Mouse (Mus musculus) heart, embryonic 14.5 days (tissue): ENCODE measurements around the gene Nrde2. TPM values are rescaled to one million over a fixed set of nuclear protein-coding genes. Genes with fewer than 3 reads are reported as not detected.

Source experiments
- ATAC-seq: fragments of 200-750 bp; cut with Nextera tagmentation; 2 replicates; pipeline ENCODE4 v1.8.0; 2017; ENCODE audit warnings: low read depth, moderate TSS enrichment; ENCODE audit not compliant: insufficient number of reproducible peaks, insufficient read depth, low FRiP score
- H3K27ac ChIP-seq, 2 experiments: fragments of 200-500 bp in 1 of 2; fragments of 300-500 bp in 1 of 2; sonication (generic) in 1 of 2; replicated peaks in 1 of 2; 2 replicates each; pipeline ENCODE4 v1.5.1; 2012 to 2014; ENCODE audit warnings: low read depth in 2 of 2, low read length in 2 of 2, control low read depth in 1 of 2, mild to moderate bottlenecking in 1 of 2, mixed read lengths in 1 of 2; ENCODE audit not compliant: control insufficient read depth in 1 of 2, insufficient read depth in 1 of 2
- H3K27me3 ChIP-seq: fragments of 300-500 bp; sonication (generic); 2 replicates; pipeline ENCODE4 v1.6.1; 2014; ENCODE audit warnings: mild to moderate bottlenecking, low read length, control low read depth; ENCODE audit not compliant: control insufficient read depth, insufficient read depth
- H3K36me3 ChIP-seq: fragments of 300-500 bp; sonication (generic); 2 replicates; pipeline ENCODE4 v1.6.1; 2014; ENCODE audit warnings: mild to moderate bottlenecking, control low read depth, low read length, mixed read lengths; ENCODE audit not compliant: control insufficient read depth, insufficient read depth
- H3K4me1 ChIP-seq, 2 experiments: fragments of 200-500 bp in 1 of 2; fragments of 300-500 bp in 1 of 2; sonication (generic) in 1 of 2; 2 replicates each; pipeline ENCODE4 v1.6.1; 2012 to 2014; ENCODE audit warnings: low read length in 2 of 2, control low read depth in 1 of 2, mixed read lengths in 1 of 2; ENCODE audit not compliant: control insufficient read depth in 2 of 2, insufficient read depth in 2 of 2
- H3K4me2 ChIP-seq: fragments of 300-500 bp; sonication (generic); 2 replicates; pipeline ENCODE4 v1.6.1; 2014; ENCODE audit warnings: mild to moderate bottlenecking, low read length
- H3K4me3 ChIP-seq, 2 experiments: fragments of 200-500 bp in 1 of 2; fragments of 300-500 bp in 1 of 2; sonication (generic) in 1 of 2; 2 replicates each; pipeline ENCODE4 v1.5.1; 2012 to 2014; ENCODE audit warnings: low read length in 2 of 2, mild to moderate bottlenecking in 2 of 2, control low read depth in 1 of 2, low read depth in 1 of 2, moderate library complexity in 1 of 2; ENCODE audit not compliant: control insufficient read depth in 1 of 2, insufficient read depth in 1 of 2
- H3K9ac ChIP-seq: fragments of 300-500 bp; sonication (generic); 2 replicates; pipeline ENCODE4 v1.6.1; 2014; ENCODE audit warnings: mild to moderate bottlenecking, low read length
- H3K9me3 ChIP-seq: fragments of 300-500 bp; sonication (generic); 2 replicates; pipeline ENCODE4 v1.6.1; 2016; ENCODE audit warnings: low read length, control low read depth; ENCODE audit not compliant: control insufficient read depth
- WGBS: fragments of 180-500 bp; shearing (Covaris S2); extraction: QIAGEN DNeasy Blood & Tissue Kit; methylation state at CpG from one replicate; pipeline ENCODE4 v1.1.7; 2014; 5-methylcytosine and 5-hydroxymethylcytosine counted together
- polyA plus RNA-seq: library from polyadenylated mRNA; unstranded; fragments of >200 nt; fragmentation: Nextera tagmentation; extraction: Ambion mirVana; gene quantifications from 2 replicates; pipeline ENCODE4 v1.2.1, GENCODE M21; 2014

Nrde2 gene
- polyA plus RNA-seq, 1 experiment from 2014 or later, result 8.1 TPM

DNA sequence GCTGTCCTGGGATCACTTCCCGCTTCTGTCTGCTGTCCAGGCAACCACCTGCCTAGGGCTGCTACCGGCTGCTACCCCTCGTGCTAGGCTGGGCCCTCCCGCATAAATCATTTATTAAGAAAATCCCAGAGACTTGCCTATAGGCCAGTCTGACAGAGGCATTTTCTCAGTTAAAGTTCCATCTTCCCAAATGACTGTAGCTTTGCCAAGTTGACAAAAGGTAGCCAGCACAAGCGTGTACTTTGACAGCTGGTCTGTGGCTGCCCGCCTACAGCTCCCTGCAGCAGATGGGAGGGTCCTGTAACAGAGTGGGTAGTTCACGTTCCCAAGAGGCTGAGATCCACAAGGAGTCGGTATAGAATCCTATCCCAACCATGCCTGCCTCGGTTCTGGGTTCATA, 36.0 kb downstream of the Nrde2 start:
- Histone ChIP-seq H3K36me3 (peaks cover 86% of the 10 kb centered on the region), H3K4me3 (no peak overlapping the region), H3K27me3 (no peaks in the 10 kb centered on the region), H3K9ac (no peak overlapping the region), H3K4me2 (no peak overlapping the region), H3K27ac (no peak overlapping the region), H3K9me3 (no peaks in the 10 kb centered on the region), H3K4me1 (peaks cover 13 to 22% of the 10 kb centered on the region in 2 experiments)
- ATAC-seq, result no peak
- WGBS, result 89% methylated on average over 9 of the region's 9 CpGs

DNA sequence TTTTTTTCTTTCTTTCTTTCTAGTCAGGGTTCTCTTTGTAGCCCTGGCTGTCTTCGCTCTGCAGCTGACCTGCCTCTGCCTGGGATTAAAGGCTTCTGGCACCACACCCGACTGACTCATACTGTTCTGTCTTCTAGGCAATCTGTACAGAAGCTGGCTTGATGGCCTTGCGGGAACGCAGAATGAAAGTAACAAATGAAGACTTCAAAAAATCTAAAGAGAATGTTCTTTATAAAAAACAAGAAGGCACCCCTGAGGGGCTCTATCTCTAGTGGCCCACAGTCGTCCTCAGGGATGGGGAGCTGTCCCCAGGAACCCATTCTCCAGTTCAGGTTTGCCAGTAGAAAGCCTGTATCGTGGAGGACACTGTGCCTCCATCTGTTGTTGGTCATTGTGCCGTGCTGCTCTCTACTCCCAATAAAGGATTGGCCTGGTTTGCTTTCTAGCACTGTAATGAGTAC, 36.5 kb downstream of the Nrde2 start:
- no peaks in the 10 kb centered on the region for H3K27me3 ChIP-seq
- no peak overlapping the region for H3K4me3 ChIP-seq
- peaks cover 90% of the 10 kb centered on the region for H3K36me3 ChIP-seq
- peaks cover 7 to 17% of the 10 kb centered on the region in 2 experiments for H3K4me1 ChIP-seq
- H3K27ac ChIP-seq, result no peak overlapping the region
- no peak overlapping the region for H3K4me2 ChIP-seq
- WGBS, result 75% methylated on average over 7 of the region's 7 CpGs
- no peak for ATAC-seq
- no peak overlapping the region for H3K9ac ChIP-seq
- no peaks in the 10 kb centered on the region for H3K9me3 ChIP-seq

- 93% methylated on average over 5 of the region's 5 CpGs for WGBS
- Histone ChIP-seq H3K36me3 (peaks cover 93% of the 10 kb centered on the region), H3K4me1 (peaks cover 2 to 6% of the 10 kb centered on the region in 2 experiments; a peak in 3 of 4 replicates), H3K27me3 (no peaks in the 10 kb centered on the region), H3K4me2 (no peak overlapping the region), H3K27ac (no peak overlapping the region), H3K9ac (no peak overlapping the region), H3K4me3 (no peak overlapping the region), H3K9me3 (no peaks in the 10 kb centered on the region)
- ATAC-seq, result no peak
These were observed 43.5 kb downstream of the Nrde2 start for GRCm38 (mm10) chr12:100115982-100116381.

DNA sequence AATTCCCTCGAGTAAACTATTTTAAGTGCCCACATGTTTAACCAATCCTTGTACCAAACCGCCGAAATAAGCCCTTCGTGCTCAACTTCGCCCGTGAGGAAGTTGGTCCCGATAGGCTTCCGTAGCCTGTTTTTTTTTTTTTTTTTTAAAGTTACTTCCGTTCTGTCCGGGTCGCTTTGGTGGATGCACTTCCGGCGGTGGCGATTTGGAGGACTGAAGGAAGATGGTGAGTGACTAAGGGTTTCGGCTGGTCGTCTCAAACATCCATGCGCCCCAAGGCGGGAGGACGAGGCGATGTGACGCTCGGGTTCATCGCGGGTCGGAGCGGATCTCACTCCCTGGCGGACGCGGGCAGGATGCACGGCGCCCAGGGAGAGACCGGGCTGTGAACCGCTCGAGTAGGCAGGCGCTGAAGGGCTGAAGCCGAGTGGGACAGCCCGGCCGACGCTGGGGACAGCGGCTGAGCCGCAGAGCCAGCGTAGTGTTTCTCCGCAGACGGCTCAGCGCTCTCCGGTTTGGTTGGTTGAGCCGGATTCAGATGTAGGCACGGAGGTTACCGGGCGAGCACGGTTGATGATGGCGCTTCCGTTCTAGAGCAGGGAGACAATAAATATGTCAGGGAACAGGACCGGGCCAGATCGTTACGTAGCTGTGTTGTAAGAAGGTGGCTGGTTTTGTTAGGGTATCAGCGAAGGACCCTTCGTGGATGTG, 49.3 kb downstream of the Nrde2 start, which contains the start of gene Psmc1:
TSS of gene Psmc1 (plus strand) at position 169 of the 711 bp plus-strand sequence.
- Histone ChIP-seq H3K27ac (peak within 1 kb of the TSS; percentile 71 to 90), H3K4me3 (peak within 1 kb of the TSS; percentile 75 to 92), H3K4me1 (peaks cover 2 to 14% of the 10 kb centered on the region in 2 experiments; a peak in 3 of 4 replicates), H3K27me3 (no peaks in the 10 kb centered on the region), H3K36me3 (peaks cover 34% of the 10 kb centered on the region), H3K4me2 (peak within 1 kb of the TSS; percentile 87), H3K9ac (peak within 1 kb of the TSS; percentile 97), H3K9me3 (no peaks in the 10 kb centered on the region)
- ATAC-seq, result peak; percentile 67
- WGBS, result under 1% methylated on average over 58 of the region's 58 CpGs

GRCm38 (mm10) chr12:100107436-100107835, 52.0 kb downstream of the Nrde2 start:
- Histone ChIP-seq H3K9me3 (no peaks in the 10 kb centered on the region), H3K27ac (no peak overlapping the region), H3K4me2 (no peak overlapping the region), H3K27me3 (peaks cover 4% of the 10 kb centered on the region; the same call in 1 of the 2 replicates), H3K4me1 (peaks cover 2 to 14% of the 10 kb centered on the region in 2 experiments; a peak in 3 of 4 replicates), H3K4me3 (no peak overlapping the region), H3K9ac (no peak overlapping the region), H3K36me3 (peaks cover 10% of the 10 kb centered on the region)
- ATAC-seq, result no peak
- WGBS, result 42% methylated on average over 4 of the region's 4 CpGs

- Histone ChIP-seq H3K9ac (no peak overlapping the region), H3K27me3 (peaks cover 4% of the 10 kb centered on the region; the same call in 1 of the 2 replicates), H3K4me1 (peaks cover 2 to 12% of the 10 kb centered on the region in 2 experiments; a peak in 3 of 4 replicates), H3K4me2 (0 out of 2 replicates have a peak overlapping the region, but pooled peaks have one; percentile 34), H3K4me3 (no peak overlapping the region), H3K9me3 (no peaks in the 10 kb centered on the region), H3K27ac (no peak overlapping the region), H3K36me3 (no peaks in the 10 kb centered on the region)
- 13% methylated on average over 20 of the region's 20 CpGs for WGBS
- ATAC-seq, result no peak
These were observed 53.1 kb downstream of the Nrde2 start for GRCm38 (mm10) chr12:100106275-100106895.

DNA sequence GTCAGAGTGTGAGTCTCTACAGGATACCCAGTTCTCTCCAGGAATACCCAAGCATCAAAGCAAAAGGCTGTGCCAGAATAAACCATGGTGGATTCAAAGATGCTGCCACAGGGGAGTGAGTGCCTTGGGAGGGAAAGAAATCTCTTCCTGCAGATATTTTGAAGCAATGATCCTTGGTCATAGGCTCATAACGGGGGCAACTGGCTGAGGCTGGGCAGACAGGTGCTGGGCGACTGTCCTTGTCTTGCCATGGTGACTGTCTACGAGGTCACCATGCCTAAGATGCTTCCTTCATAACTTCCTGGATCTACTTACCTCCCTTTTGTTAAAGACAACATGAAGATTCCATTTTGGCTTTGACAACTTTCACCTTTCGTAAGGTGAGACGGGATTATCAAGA, 54.9 kb downstream of the Nrde2 start:
- no peak overlapping the region for H3K9ac ChIP-seq
- H3K4me2 ChIP-seq, result no peak overlapping the region
- peaks cover 0 to 7% of the 10 kb centered on the region in 2 experiments; a peak in 3 of 4 replicates for H3K4me1 ChIP-seq
- H3K27me3 ChIP-seq, result peaks cover 4% of the 10 kb centered on the region; the same call in 1 of the 2 replicates
- ATAC-seq, result no peak
- no peak overlapping the region for H3K4me3 ChIP-seq
- no peak overlapping the region for H3K27ac ChIP-seq
- H3K9me3 ChIP-seq, result no peaks in the 10 kb centered on the region
- 77% methylated on average over 5 of the region's 5 CpGs for WGBS
- H3K36me3 ChIP-seq, result no peaks in the 10 kb centered on the region
